In genomic region chr12:32292749-32293128, GRCm38 (mm10) we compare ENCODE assay signal across 9 mouse cellular contexts.
DNase-seq lines count a peak whose midpoint lies in the region; ATAC-seq and TF ChIP-seq lines count a peak whose summit lies in the region.
"Had no signal": no experiment of that assay in that cellular context is flagged by ENCODE, and none has a peak within 500 bp of the region (broad histone marks: within the 10 kb centered on the region; RNA-seq: fewer than 3 reads in every experiment).

No protein-coding gene starts in this region.

- WGBS in intestine, embryonic 16.5 days: 64% methylated on average over 5 of the region's 5 CpGs
- WGBS in intestine, embryonic 15.5 days: 62% methylated on average over 5 of the region's 5 CpGs
- 42% methylated on average over 5 of the region's 5 CpGs for WGBS in kidney, postnatal 0 days

- 0 out of 2 replicates have a peak, but pooled peaks cover 3% of the 10 kb centered on the region for H3K4me1 ChIP-seq in intestine, embryonic 16.5 days (ENCODE audit: control insufficient read depth, insufficient read depth, low read length)
- H3K4me1 ChIP-seq in intestine, embryonic 15.5 days (replicated peaks): no peaks in the 10 kb centered on the region
- H3K4me1 ChIP-seq in kidney, postnatal 0 days (replicated peaks; ENCODE audit: insufficient read depth, low read length): no peaks in the 10 kb centered on the region
- H3K4me1 ChIP-seq: limb, embryonic 13.5 days had no signal

- no peaks in the 10 kb centered on the region for H3K36me3 ChIP-seq in intestine, embryonic 16.5 days (ENCODE audit: control insufficient read depth, insufficient read depth, low read length)
- H3K36me3 ChIP-seq in intestine, embryonic 15.5 days: no peaks in the 10 kb centered on the region
- no peaks in the 10 kb centered on the region for H3K36me3 ChIP-seq in kidney, postnatal 0 days (ENCODE audit: insufficient read depth, low read length)
- H3K36me3 ChIP-seq: limb, embryonic 13.5 days had no signal

- no peak for TF ChIP-seq CTCF in kidney, postnatal 0 days (IDR thresholded peaks at IDR 0.05; ENCODE audit: low read depth)

- intact Hi-C loops in left cerebral cortex, postnatal 14 days (cut with DNase I): loop anchor here (1.0 to 2.0 kb wide), 2 partner anchors 87 to 604 kb away; no protein-coding TSS in a partner anchor

- no peak overlapping the region for H3K4me3 ChIP-seq in intestine, embryonic 16.5 days (ENCODE audit: low read length)
- H3K4me3 ChIP-seq in intestine, embryonic 15.5 days (replicated peaks): no peak overlapping the region
- H3K4me3 ChIP-seq in kidney, postnatal 0 days (replicated peaks; ENCODE audit: low read depth, low read length): no peak overlapping the region

- H3K9me3 ChIP-seq in intestine, embryonic 16.5 days (ENCODE audit: control insufficient read depth, low read length): no peaks in the 10 kb centered on the region
- H3K9me3 ChIP-seq in intestine, embryonic 15.5 days: no peaks in the 10 kb centered on the region
- H3K9me3 ChIP-seq in kidney, postnatal 0 days (replicated peaks; ENCODE audit: low read length): no peaks in the 10 kb centered on the region
- H3K9me3 ChIP-seq: limb, embryonic 13.5 days had no signal

- peak; percentile 26; the same call in 1 of the 2 replicates for ATAC-seq in intestine, embryonic 16.5 days
- ATAC-seq in intestine, embryonic 15.5 days: no peak
- ATAC-seq in kidney, postnatal 0 days (replicated peaks; ENCODE audit: low FRiP score, low read depth): no peak
- peak; percentile 73 for ATAC-seq in megakaryocyte progenitor cell, adult 5-6 weeks (replicated peaks; ENCODE audit: poor library complexity)

- no peak overlapping the region for H3K9ac ChIP-seq in intestine, embryonic 16.5 days (ENCODE audit: low read depth, low read length)
- H3K9ac ChIP-seq in intestine, embryonic 15.5 days: no peak overlapping the region
- H3K9ac ChIP-seq in kidney, postnatal 0 days (ENCODE audit: low read depth, low read length): no peak overlapping the region

- H3K27ac ChIP-seq in intestine, embryonic 16.5 days (ENCODE audit: low read length): no peak overlapping the region
- no peak overlapping the region for H3K27ac ChIP-seq in intestine, embryonic 15.5 days
- no peak overlapping the region for H3K27ac ChIP-seq in kidney, postnatal 0 days
- H3K27ac ChIP-seq: limb, embryonic 13.5 days had no signal

- peak; percentile 15 for DNase-seq in brain, adult 2 months (ENCODE audit: low read depth, low spot score)
- DNase-seq in kidney, postnatal 0 days (ENCODE audit: low spot score): peak; percentile 59
- DNase-seq in left cerebral cortex, adult 8-10 months (ENCODE audit: low spot score in 2 of 2): no peak
- no peak for DNase-seq in left cerebral cortex, postnatal 14 days (ENCODE audit: low spot score in 2 of 2)
- DNase-seq in layer of hippocampus, adult 18-20 months (ENCODE audit: low spot score in 2 of 2): no peak

- H3K27me3 ChIP-seq in intestine, embryonic 16.5 days (replicated peaks; ENCODE audit: control insufficient read depth, insufficient read depth, low read length): no peaks in the 10 kb centered on the region
- no peaks in the 10 kb centered on the region for H3K27me3 ChIP-seq in intestine, embryonic 15.5 days (replicated peaks)
- H3K27me3 ChIP-seq in kidney, postnatal 0 days (ENCODE audit: insufficient read depth, low read length): no peaks in the 10 kb centered on the region
- H3K27me3 ChIP-seq: limb, embryonic 13.5 days had no signal

- H3K4me2 ChIP-seq in intestine, embryonic 16.5 days (ENCODE audit: low read depth, low read length): no peak overlapping the region
- no peak overlapping the region for H3K4me2 ChIP-seq in intestine, embryonic 15.5 days (replicated peaks)
- no peak overlapping the region for H3K4me2 ChIP-seq in kidney, postnatal 0 days (ENCODE audit: low read length)

Comparison
In these comparisons a context has a peak if more than half of its experiments do, and no peak if none do; other contexts are left out.
1. ATAC-seq: peak in intestine, embryonic 16.5 days (single experiment) and megakaryocyte progenitor cell, adult 5-6 weeks (single experiment); none in intestine, embryonic 15.5 days (single experiment) and kidney, postnatal 0 days (single experiment).
2. DNase-seq: peak in brain, adult 2 months (single experiment) and kidney, postnatal 0 days (single experiment); none in left cerebral cortex, adult 8-10 months (0 of 2), left cerebral cortex, postnatal 14 days (0 of 2) and layer of hippocampus, adult 18-20 months (0 of 2).